Mouse (Mus musculus): ENCODE data around the gene Abhd12b. TPM values are rescaled to one million over a fixed set of nuclear protein-coding genes. Genes with fewer than 3 reads are reported as not detected.
A peak's percentile ranks its signal among the peaks of the same experiment; 100 is the strongest.

Abhd12b gene
- total and polyA plus RNA-seq, 2 experiments from 2014 or later = 0.13 TPM; not detected in 1

GRCm38 (mm10) chr12:70118721-70119345, 35.1 kb upstream of the Abhd12b start:
- Histone ChIP-seq H3K9me3 (ENCODE audit: low read length) (no peaks in the 10 kb centered on the region), H3K27me3 (ENCODE audit: insufficient read depth, low read length) (no peaks in the 10 kb centered on the region), H3K36me3 (ENCODE audit: insufficient read depth) (no peaks in the 10 kb centered on the region), H3K4me3 (ENCODE audit: low read depth, low read length) (no peak overlapping the region), H3K4me2 (ENCODE audit: low read depth) (no peak overlapping the region), H3K9ac (no peak overlapping the region), H3K4me1 (ENCODE audit: insufficient read depth) (0 out of 2 replicates have a peak, but pooled peaks cover 4% of the 10 kb centered on the region), H3K27ac (ENCODE audit: low read depth, low read length) (peak overlapping the region; percentile 70)
- peak; percentile 92 for ATAC-seq
- DNase-seq = peak; percentile 87
- 51% methylated on average over 10 of the region's 10 CpGs for WGBS
- peak; percentile 30; the same call in 1 of the 2 replicates for TF ChIP-seq CTCF (IDR thresholded peaks at IDR 0.05; ENCODE audit: low read depth)

DNA sequence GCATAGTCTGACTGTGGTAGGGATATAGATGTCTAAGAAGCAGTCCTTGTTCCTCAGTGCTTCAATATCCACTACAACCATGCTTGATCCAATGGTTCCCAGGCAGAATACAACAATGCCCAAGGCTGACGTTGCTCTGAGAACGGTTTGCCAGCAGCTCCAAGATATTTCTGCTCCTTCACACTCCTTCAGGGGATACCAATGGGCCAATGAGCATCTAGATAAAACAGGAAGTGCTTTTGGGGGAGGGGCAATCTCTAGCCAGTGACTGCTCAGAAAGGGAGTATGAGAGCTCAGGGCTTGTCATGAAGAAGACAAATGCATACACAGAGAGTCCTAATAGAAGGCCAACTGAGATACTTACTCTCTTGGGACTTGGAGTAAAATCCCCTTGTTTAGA, 34.4 kb upstream of the Abhd12b start:
- 60% methylated on average over 2 of the region's 2 CpGs for WGBS
- no peaks in the 10 kb centered on the region for H3K36me3 ChIP-seq (ENCODE audit: insufficient read depth)
- H3K27me3 ChIP-seq (ENCODE audit: insufficient read depth, low read length) = no peaks in the 10 kb centered on the region
- no peak overlapping the region for H3K4me2 ChIP-seq (ENCODE audit: low read depth)
- no peaks in the 10 kb centered on the region for H3K9me3 ChIP-seq (ENCODE audit: low read length)
- no peak for DNase-seq
- no peak for TF ChIP-seq CTCF (IDR thresholded peaks at IDR 0.05; ENCODE audit: low read depth)
- no peak overlapping the region for H3K4me3 ChIP-seq (ENCODE audit: low read depth, low read length)
- 0 out of 2 replicates have a peak, but pooled peaks cover 4% of the 10 kb centered on the region for H3K4me1 ChIP-seq (ENCODE audit: insufficient read depth)
- H3K27ac ChIP-seq (ENCODE audit: low read depth, low read length) = peak overlapping the region; percentile 59
- H3K9ac ChIP-seq = no peak overlapping the region
- ATAC-seq = peak; percentile 34

DNA sequence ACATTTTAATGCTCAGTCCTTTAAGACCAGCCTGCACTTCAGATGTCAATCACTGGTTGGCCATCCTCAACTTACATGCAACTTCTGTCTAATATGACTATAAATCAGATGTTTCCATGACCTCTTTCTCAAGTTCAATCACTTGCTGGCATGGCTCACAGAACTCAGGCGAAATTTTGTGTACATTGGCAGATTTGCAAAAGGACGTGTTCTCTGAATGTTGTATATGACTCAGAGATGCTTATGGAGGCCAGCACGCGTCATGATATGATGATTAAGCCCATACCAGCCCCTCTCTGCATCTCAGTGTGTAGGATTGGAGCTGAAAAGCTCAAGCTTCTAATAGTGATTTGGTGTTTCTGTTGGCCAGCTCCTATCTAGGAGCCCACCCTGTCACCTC, 27.3 kb upstream of the Abhd12b start:
- no peak for TF ChIP-seq CTCF (IDR thresholded peaks at IDR 0.05; ENCODE audit: low read depth)
- WGBS = 84% methylated on average over 4 of the region's 4 CpGs
- no peaks in the 10 kb centered on the region for H3K9me3 ChIP-seq (ENCODE audit: low read length)
- H3K27ac ChIP-seq (ENCODE audit: low read depth, low read length) = no peak overlapping the region
- H3K36me3 ChIP-seq (ENCODE audit: insufficient read depth) = no peaks in the 10 kb centered on the region
- H3K4me1 ChIP-seq (ENCODE audit: insufficient read depth) = no peaks in the 10 kb centered on the region
- no peak overlapping the region for H3K4me3 ChIP-seq (ENCODE audit: low read depth, low read length)
- H3K4me2 ChIP-seq (ENCODE audit: low read depth) = no peak overlapping the region
- no peaks in the 10 kb centered on the region for H3K27me3 ChIP-seq (ENCODE audit: insufficient read depth, low read length)
- DNase-seq = no peak
- H3K9ac ChIP-seq = no peak overlapping the region
- no peak for ATAC-seq

DNA sequence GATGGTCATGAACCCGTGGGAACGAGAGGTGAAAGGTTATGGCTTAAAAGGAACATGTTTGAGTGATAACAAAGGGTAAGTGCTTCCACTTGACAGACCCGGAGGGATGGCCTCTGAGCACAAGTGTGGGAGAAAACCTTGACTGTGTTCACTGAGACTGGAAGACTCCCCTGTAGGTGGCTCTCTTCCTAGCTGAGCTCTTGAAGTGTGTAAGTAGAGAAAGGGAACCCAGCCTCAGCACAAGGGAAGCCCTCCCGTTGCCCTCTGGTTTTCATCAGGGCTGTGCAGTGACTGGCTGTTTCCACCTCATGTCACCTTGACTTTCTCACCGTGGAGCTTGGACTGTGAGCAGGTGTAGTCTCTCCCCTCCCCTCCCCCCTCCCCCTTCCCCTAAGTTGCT, 24.8 kb upstream of the Abhd12b start:
- no peak for ATAC-seq
- 54% methylated on average over 5 of the region's 5 CpGs for WGBS

GRCm38 (mm10) chr12:70131042-70131675, 22.8 kb upstream of the Abhd12b start:
- no peaks in the 10 kb centered on the region for H3K27me3 ChIP-seq (ENCODE audit: insufficient read depth, low read length)
- H3K9me3 ChIP-seq (ENCODE audit: low read length) = no peaks in the 10 kb centered on the region
- no peaks in the 10 kb centered on the region for H3K4me1 ChIP-seq (ENCODE audit: insufficient read depth)
- ATAC-seq (peak; percentile 74), DNase-seq (peak; percentile 73)
- TF ChIP-seq CTCF (IDR thresholded peaks at IDR 0.05; ENCODE audit: low read depth) = no peak
- peak overlapping the region; percentile 26; the same call in 1 of the 2 replicates for H3K9ac ChIP-seq
- no peaks in the 10 kb centered on the region for H3K36me3 ChIP-seq (ENCODE audit: insufficient read depth)
- H3K27ac ChIP-seq (ENCODE audit: low read depth, low read length) = peak overlapping the region; percentile 66
- WGBS = 31% methylated on average over 20 of the region's 20 CpGs
- H3K4me3 ChIP-seq (ENCODE audit: low read depth, low read length) = peak overlapping the region; percentile 9; the same call in 1 of the 2 replicates
- peak overlapping the region; percentile 35 for H3K4me2 ChIP-seq (ENCODE audit: low read depth)

More for the DNA sequence above, 24.8 kb upstream of the Abhd12b start:
- DNase-seq = no peak
- Histone ChIP-seq H3K27me3 (ENCODE audit: insufficient read depth, low read length) (no peaks in the 10 kb centered on the region), H3K9ac (no peak overlapping the region), H3K36me3 (ENCODE audit: insufficient read depth) (no peaks in the 10 kb centered on the region), H3K9me3 (ENCODE audit: low read length) (no peaks in the 10 kb centered on the region), H3K4me1 (ENCODE audit: insufficient read depth) (no peaks in the 10 kb centered on the region), H3K27ac (ENCODE audit: low read depth, low read length) (0 out of 2 replicates have a peak overlapping the region, but pooled peaks have one; percentile 5), H3K4me2 (ENCODE audit: low read depth) (no peak overlapping the region), H3K4me3 (ENCODE audit: low read depth, low read length) (no peak overlapping the region)
- TF ChIP-seq CTCF (IDR thresholded peaks at IDR 0.05; ENCODE audit: low read depth) = peak; percentile 29; the same call in 1 of the 2 replicates

DNA sequence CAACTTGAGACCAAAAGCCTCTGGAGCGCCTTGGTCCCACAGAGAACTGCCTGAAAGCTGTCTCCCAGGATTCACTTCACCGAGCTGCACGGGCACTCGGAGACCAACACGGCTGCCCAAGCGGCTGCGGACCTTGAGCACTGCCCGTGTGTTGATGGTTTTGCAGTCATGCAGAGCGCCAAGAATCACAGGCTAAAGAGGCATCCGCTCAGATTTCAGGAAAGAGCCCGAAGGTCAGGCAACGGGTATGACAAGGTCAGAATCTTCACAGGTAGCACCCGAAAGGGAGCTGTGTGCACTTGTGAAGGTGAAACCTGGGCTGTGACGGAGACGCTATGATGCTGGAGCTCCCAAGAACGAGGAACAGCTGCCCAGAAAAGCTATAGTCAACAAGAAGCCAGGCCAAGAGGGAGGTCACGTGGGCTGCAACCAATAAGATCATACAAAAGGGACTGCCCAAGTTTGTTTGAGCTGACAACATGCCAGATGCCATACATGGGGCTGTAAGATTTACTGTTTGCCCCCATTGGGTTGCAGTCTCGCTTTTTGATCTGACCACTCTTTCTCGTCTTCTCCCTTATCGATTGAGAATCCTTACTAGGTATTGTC, 19.2 kb upstream of the Abhd12b start:
- H3K4me2 ChIP-seq (ENCODE audit: low read depth) = no peak overlapping the region
- ATAC-seq (no peak), DNase-seq (no peak)
- H3K27ac ChIP-seq (ENCODE audit: low read depth, low read length) = no peak overlapping the region
- H3K9ac ChIP-seq = no peak overlapping the region
- no peak for TF ChIP-seq CTCF (IDR thresholded peaks at IDR 0.05; ENCODE audit: low read depth)
- no peak overlapping the region for H3K4me3 ChIP-seq (ENCODE audit: low read depth, low read length)
- no peaks in the 10 kb centered on the region for H3K4me1 ChIP-seq (ENCODE audit: insufficient read depth)
- 93% methylated on average over 20 of the region's 20 CpGs for WGBS
- no peaks in the 10 kb centered on the region for H3K36me3 ChIP-seq (ENCODE audit: insufficient read depth)
- no peaks in the 10 kb centered on the region for H3K27me3 ChIP-seq (ENCODE audit: insufficient read depth, low read length)
- no peaks in the 10 kb centered on the region for H3K9me3 ChIP-seq (ENCODE audit: low read length)
